Mouse (Mus musculus): Measurements from ENCODE around the gene Caml. TPM values are rescaled to one million over a fixed set of nuclear protein-coding genes. Genes with fewer than 3 reads are reported as not detected.
"Not testable (repeated sequence)": the region's sequence is repeated elsewhere in the genome, so short reads cannot be mapped to it uniquely, and the experiment has no call there.

Caml gene
- polyA plus RNA-seq, 1 experiment from 2014 or later, result 38.3 TPM

DNA sequence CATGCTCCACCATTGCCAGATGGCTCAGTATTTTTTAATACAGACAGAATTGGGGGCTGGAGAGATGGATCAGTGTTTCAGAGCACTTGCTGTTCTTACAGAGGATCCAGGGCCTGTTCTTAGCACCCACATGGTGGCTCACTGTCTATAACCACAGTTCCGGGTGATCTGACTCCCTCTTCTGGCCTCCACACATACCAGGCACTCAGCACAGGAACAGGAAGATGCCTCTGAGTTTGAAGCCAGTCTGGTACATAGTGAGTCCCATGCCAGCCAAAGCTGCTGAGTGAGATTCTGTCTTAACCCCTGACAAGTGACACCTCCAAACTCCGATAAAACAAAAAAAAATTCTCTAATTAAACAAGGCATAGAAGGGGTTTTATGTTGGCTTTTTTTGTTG is 2.5 kb upstream of the Caml start:
- no peak for DNase-seq (ENCODE audit: low spot score)

- not testable (repeated sequence) for DNase-seq (ENCODE audit: low spot score)
These were observed 603 bp upstream of the Caml start for GRCm38 (mm10) chr13:55622156-55622648.

GRCm38 (mm10) chr13:55634639-55635127 is 11.9 kb downstream of the Caml start, which contains the start of gene Ddx46:
Ddx46 (plus strand) TSS chr13:55635027.
- DNase-seq (ENCODE audit: low spot score), result peak; percentile 91

- no peak for DNase-seq (ENCODE audit: low spot score)
These were observed 12.4 kb downstream of the Caml start for GRCm38 (mm10) chr13:55635146-55635571.

- DNase-seq (ENCODE audit: low spot score), result no peak
These were observed 13.6 kb downstream of the Caml start for GRCm38 (mm10) chr13:55636185-55636983.

- peak; percentile 68 for DNase-seq (ENCODE audit: low spot score)
These were observed 17.7 kb downstream of the Caml start for GRCm38 (mm10) chr13:55640480-55640879.

- peak; percentile 62 for DNase-seq (ENCODE audit: low spot score)
These were observed 21.7 kb downstream of the Caml start for GRCm38 (mm10) chr13:55644525-55644924.

GRCm38 (mm10) chr13:55650098-55650497 is 27.3 kb downstream of the Caml start:
- no peak for DNase-seq (ENCODE audit: low spot score)

DNA sequence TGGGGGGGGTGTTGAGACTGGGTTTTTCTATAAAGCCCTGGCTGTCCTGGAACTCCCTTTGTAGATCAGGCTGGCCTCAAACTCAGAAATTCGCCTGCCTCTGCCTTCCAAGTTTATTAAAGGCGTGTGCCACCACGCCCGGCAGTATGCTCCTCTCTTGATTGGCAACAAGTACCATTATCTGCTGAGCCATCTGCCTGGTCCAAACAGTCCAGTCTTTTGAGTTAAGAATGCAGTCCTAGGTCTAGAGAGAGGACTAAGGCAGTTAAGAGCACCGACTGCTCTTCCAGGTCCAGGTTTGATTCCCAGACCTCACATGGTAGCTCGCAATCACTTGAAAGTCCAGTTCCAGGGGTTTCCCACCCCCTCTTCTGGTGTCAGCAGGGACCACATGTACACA is 28.2 kb downstream of the Caml start:
- no peak for DNase-seq (ENCODE audit: low spot score)

GRCm38 (mm10) chr13:55668550-55668949 is 45.7 kb downstream of the Caml start:
- peak; percentile 46 for DNase-seq (ENCODE audit: low spot score)

- no peak for DNase-seq (ENCODE audit: low spot score)
These were observed 49.9 kb downstream of the Caml start for GRCm38 (mm10) chr13:55672711-55673110.

DNA sequence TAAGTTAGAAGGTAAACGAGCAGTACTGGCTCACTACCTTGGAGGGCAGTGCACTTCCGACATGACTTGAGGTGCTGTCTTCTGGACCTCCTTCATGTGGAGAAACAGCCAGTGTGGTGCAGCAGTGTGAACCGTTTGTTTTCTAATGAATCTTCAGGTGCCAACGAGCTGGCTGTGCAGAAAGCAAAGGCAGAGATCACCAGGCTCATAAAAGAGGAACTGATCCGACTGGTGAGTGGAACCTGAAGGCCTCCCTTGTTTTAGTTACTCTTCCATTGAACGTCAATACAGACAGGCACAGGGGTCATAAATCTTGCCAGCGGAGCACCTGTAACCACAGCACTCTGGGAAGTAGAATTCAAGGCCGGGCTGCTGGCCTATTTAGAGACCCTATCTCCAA is 54.6 kb downstream of the Caml start:
- no peak for DNase-seq (ENCODE audit: low spot score)

Other genes with a start within 250 kb of the Caml start
- gene Slc34a1, start 224.8 kb upstream of the Caml start, polyA plus RNA-seq (2015; fragmentation: Nextera tagmentation; extraction: Ambion mirVana), result 0.06 and 0.07 TPM in 2 replicates
- not detected in 2 replicates for gene Pfn3, start 207.8 kb upstream of the Caml start, polyA plus RNA-seq (2015; fragmentation: Nextera tagmentation; extraction: Ambion mirVana)
- gene F12, start 196.2 kb upstream of the Caml start, polyA plus RNA-seq (2015; fragmentation: Nextera tagmentation; extraction: Ambion mirVana), result 0.12 TPM in 1 of 2 replicates, not detected in the other
- gene Grk6, start 177.9 kb upstream of the Caml start, polyA plus RNA-seq (2015; fragmentation: Nextera tagmentation; extraction: Ambion mirVana), result 76.9 and 87.8 TPM in 2 replicates
- gene Prr7, start 158.7 kb upstream of the Caml start, polyA plus RNA-seq (2015; fragmentation: Nextera tagmentation; extraction: Ambion mirVana), result 0.27 and 0.46 TPM in 2 replicates
- 8.4 and 9.3 TPM in 2 replicates for gene Dbn1, start 134.9 kb upstream of the Caml start, polyA plus RNA-seq (2015; fragmentation: Nextera tagmentation; extraction: Ambion mirVana)
- 37.5 and 39.4 TPM in 2 replicates for gene Pdlim7, start 109.3 kb upstream of the Caml start, polyA plus RNA-seq (2015; fragmentation: Nextera tagmentation; extraction: Ambion mirVana)
- gene Dok3, start 93.7 kb upstream of the Caml start, polyA plus RNA-seq (2015; fragmentation: Nextera tagmentation; extraction: Ambion mirVana), result 2.6 and 2.7 TPM in 2 replicates
- 51.6 and 54.2 TPM in 2 replicates for gene Ddx41, start 86.3 kb upstream of the Caml start, polyA plus RNA-seq (2015; fragmentation: Nextera tagmentation; extraction: Ambion mirVana)
- gene Fam193b, start 51.9 kb upstream of the Caml start, polyA plus RNA-seq (2015; fragmentation: Nextera tagmentation; extraction: Ambion mirVana), result 39.6 and 50.0 TPM in 2 replicates
- 117 and 129 TPM in 2 replicates for gene Tmed9, start 49.3 kb upstream of the Caml start, polyA plus RNA-seq (2015; fragmentation: Nextera tagmentation; extraction: Ambion mirVana)
- 20.2 and 24.1 TPM in 2 replicates for gene B4galt7, start 23.1 kb upstream of the Caml start, polyA plus RNA-seq (2015; fragmentation: Nextera tagmentation; extraction: Ambion mirVana)
- gene Ddx46, start 12.0 kb downstream of the Caml start, polyA plus RNA-seq (2015; fragmentation: Nextera tagmentation; extraction: Ambion mirVana), result 37.0 and 39.1 TPM in 2 replicates
- gene B230219D22Rik, start 70.1 kb downstream of the Caml start, polyA plus RNA-seq (2015; fragmentation: Nextera tagmentation; extraction: Ambion mirVana), result 35.1 and 45.0 TPM in 2 replicates
- gene Txndc15, start 91.6 kb downstream of the Caml start, polyA plus RNA-seq (2015; fragmentation: Nextera tagmentation; extraction: Ambion mirVana), result 96.5 and 98.7 TPM in 2 replicates
- gene Pcbd2, start 104.4 kb downstream of the Caml start, polyA plus RNA-seq (2015; fragmentation: Nextera tagmentation; extraction: Ambion mirVana), result 56.1 and 63.8 TPM in 2 replicates
- 0.13 TPM in 2 replicates for gene Catsper3, start 161.6 kb downstream of the Caml start, polyA plus RNA-seq (2015; fragmentation: Nextera tagmentation; extraction: Ambion mirVana)
- gene Pitx1, start 213.2 kb downstream of the Caml start, polyA plus RNA-seq (2015; fragmentation: Nextera tagmentation; extraction: Ambion mirVana), result 0.70 TPM in 1 of 2 replicates, not detected in the other